In genomic region chr11:86678957-86679356, GRCm38 (mm10) we compare ENCODE assay signal across 16 mouse cellular contexts. TPM values are rescaled to one million over a fixed set of nuclear protein-coding genes. Genes with fewer than 3 reads are reported as not detected.
DNase-seq lines count a peak whose midpoint lies in the region; ATAC-seq and TF ChIP-seq lines count a peak whose summit lies in the region.
"Had no signal": no experiment of that assay in that cellular context is flagged by ENCODE, and none has a peak within 500 bp of the region (broad histone marks: within the 10 kb centered on the region; RNA-seq: fewer than 3 reads in every experiment).

No protein-coding gene starts in this region.

- no peaks in the 10 kb centered on the region for H3K9me3 ChIP-seq in lung, postnatal 0 days (ENCODE audit: low read length)
- H3K9me3 ChIP-seq: embryonic facial prominence, embryonic 15.5 days; hindbrain, embryonic 15.5 days had no signal

- DNase-seq in lung, postnatal 0 days (ENCODE audit: low spot score), result peak; percentile 72
- no peak for DNase-seq in lung, adult 2 months
- peak; percentile 72 for DNase-seq in kidney, adult 9 months
- peak; percentile 63 to 68 for DNase-seq in kidney, postnatal 36 days
- no peak for DNase-seq in right cerebral cortex, adult 18-20 months
- no peak for DNase-seq in embryo, embryonic 9.5 days (ENCODE audit: extremely low spot score)
- no peak for DNase-seq in testis, postnatal 14 days (ENCODE audit: low spot score)
- DNase-seq: adrenal gland, postnatal 10 days; cerebellum, adult 9-10 months; heart, adult 2 months; heart, postnatal 14 days had no signal

- peak overlapping the region; percentile 51 for H3K27ac ChIP-seq in lung, postnatal 0 days (ENCODE audit: low read length)
- H3K27ac ChIP-seq: embryonic facial prominence, embryonic 15.5 days; heart, adult 2 months; hindbrain, embryonic 15.5 days had no signal

- no peaks in the 10 kb centered on the region for H3K36me3 ChIP-seq in lung, postnatal 0 days (ENCODE audit: insufficient read depth, low read length)
- H3K36me3 ChIP-seq: embryonic facial prominence, embryonic 15.5 days; hindbrain, embryonic 15.5 days had no signal

- no peak for TF ChIP-seq EP300 in lung, postnatal 0 days (IDR thresholded peaks at IDR 0.05)

- no peak for TF ChIP-seq CTCF in lung, postnatal 0 days (IDR thresholded peaks at IDR 0.05)
- no peak for TF ChIP-seq CTCF in lung, adult 2 months (IDR thresholded peaks at IDR 0.05; ENCODE audit: insufficient read depth, low read length)

- no peaks in the 10 kb centered on the region for H3K27me3 ChIP-seq in lung, postnatal 0 days (replicated peaks; ENCODE audit: insufficient read depth, low read length)
- H3K27me3 ChIP-seq: embryonic facial prominence, embryonic 15.5 days; hindbrain, embryonic 15.5 days had no signal

- no peak for TF ChIP-seq POLR2A in lung, adult 2 months (IDR thresholded peaks at IDR 0.05; ENCODE audit: borderline replicate concordance, extremely low read depth, low read depth, low read length)

- 62% methylated on average over 5 of the region's 5 CpGs for WGBS in lung, postnatal 0 days
- WGBS in lung, adult 2 months, result 67% methylated on average over 5 of the region's 5 CpGs

- H3K4me3 ChIP-seq in lung, postnatal 0 days (ENCODE audit: low read depth, low read length), result no peak overlapping the region
- no peak overlapping the region for H3K4me3 ChIP-seq in lung, adult 2 months (replicated peaks; ENCODE audit: extremely low read depth, low read depth, low read length)
- H3K4me3 ChIP-seq: embryonic facial prominence, embryonic 15.5 days; heart, adult 2 months; hindbrain, embryonic 15.5 days had no signal

- 0 out of 2 replicates have a peak overlapping the region, but pooled peaks have one; percentile 0 for H3K4me2 ChIP-seq in lung, postnatal 0 days (replicated peaks; ENCODE audit: low read depth, low read length)
- H3K4me2 ChIP-seq: embryonic facial prominence, embryonic 15.5 days; hindbrain, embryonic 15.5 days had no signal

- ATAC-seq in lung, postnatal 0 days, result peak; percentile 20
- ATAC-seq: CD4-positive, CD25-positive, alpha-beta regulatory T cell, adult 4 months; forebrain, embryonic 14.5 days; midbrain, embryonic 16.5 days had no signal

- no peak overlapping the region for H3K9ac ChIP-seq in lung, postnatal 0 days (replicated peaks; ENCODE audit: low read depth)
- H3K9ac ChIP-seq: embryonic facial prominence, embryonic 15.5 days; hindbrain, embryonic 15.5 days had no signal

- peaks cover 5% of the 10 kb centered on the region; the same call in 1 of the 2 replicates for H3K4me1 ChIP-seq in lung, postnatal 0 days (ENCODE audit: insufficient read depth, low read depth, low read length)
- H3K4me1 ChIP-seq in lung, adult 2 months (ENCODE audit: control insufficient read depth, insufficient read depth, low read length), result peaks cover 4% of the 10 kb centered on the region

RNA-seq across cellular contexts. Expression of gene Vmp1, which starts 4.7 kb away (rescaled TPM):
- polyA plus RNA-seq in lung, postnatal 0 days (2015; fragmentation: Nextera tagmentation; extraction: Ambion mirVana), result 181 and 202 TPM in 2 replicates
- polyA plus RNA-seq in lung, adult 2 months (2012; rRNA removed), result 41.0 and 65.3 TPM in 2 replicates

RNA-seq across cellular contexts. Expression of gene Ptrh2, which starts 4.8 kb away (rescaled TPM):
- 11.7 and 12.2 TPM in 2 replicates for polyA plus RNA-seq in lung, postnatal 0 days (2015; fragmentation: Nextera tagmentation; extraction: Ambion mirVana)
- 2.2 and 3.8 TPM in 2 replicates for polyA plus RNA-seq in lung, adult 2 months (2012; rRNA removed)

Comparison
In these comparisons a context has a peak if more than half of its experiments do, and no peak if none do; other contexts are left out.
1. DNase-seq: peak in lung, postnatal 0 days (single experiment), kidney, adult 9 months (single experiment) and kidney, postnatal 36 days (2 of 2); none in lung, adult 2 months (single experiment), right cerebral cortex, adult 18-20 months (single experiment), embryo, embryonic 9.5 days (single experiment) and testis, postnatal 14 days (single experiment).